Mouse (Mus musculus): Measurements from ENCODE around the gene Bsdc1. TPM values are rescaled to one million over a fixed set of nuclear protein-coding genes. Genes with fewer than 3 reads are reported as not detected.

The Bsdc1 gene
- polyA plus RNA-seq, 1 experiment, result 33.0 TPM

DNA sequence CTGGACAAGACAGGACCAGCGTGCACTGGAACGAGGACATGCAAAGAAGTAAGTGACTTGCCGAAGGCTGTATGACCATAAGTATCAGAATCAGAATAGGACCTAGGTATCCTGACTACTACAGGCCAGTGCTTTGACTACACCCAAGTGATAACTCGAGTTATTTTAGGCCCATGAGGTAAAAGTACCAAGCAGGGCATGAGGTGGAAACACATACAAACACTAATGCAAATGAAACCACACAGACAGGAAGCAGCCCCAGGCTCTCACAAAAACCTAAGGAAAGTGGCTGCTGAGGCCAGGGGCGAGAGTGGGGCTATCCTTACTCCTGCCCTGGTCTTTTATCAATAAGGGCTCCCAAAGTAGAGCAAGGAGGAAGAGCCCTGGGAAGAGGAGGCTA, 64.0 kb downstream of the Bsdc1 start:
- no peak for TF ChIP-seq GATA1 (IDR thresholded peaks at IDR 0.05; ENCODE audit: low read length)

DNA sequence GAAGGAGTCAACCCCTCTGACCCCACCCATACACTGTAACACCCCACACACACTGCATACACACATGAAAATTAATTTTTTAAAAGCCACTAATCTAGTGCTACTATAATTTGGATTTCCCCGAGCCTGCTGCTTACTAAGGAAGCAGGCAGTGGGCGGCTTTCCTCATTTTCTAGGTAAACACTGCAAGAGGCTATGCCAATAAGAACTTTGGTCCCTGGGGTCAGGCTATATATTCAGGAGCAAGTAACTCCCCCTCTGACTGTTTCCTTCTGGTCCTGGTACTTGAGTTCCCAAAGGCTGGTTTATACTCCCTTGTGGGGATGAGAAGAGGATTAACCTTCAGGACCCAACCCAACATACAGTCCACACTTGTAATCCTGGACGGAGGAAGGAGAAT, 64.5 kb downstream of the Bsdc1 start:
- TF ChIP-seq GATA1 (IDR thresholded peaks at IDR 0.05; ENCODE audit: low read length), result no peak

Other genes starting within 250 kb of the Bsdc1 start
- 85.3 and 86.0 TPM in 2 replicates for gene C77080, start 200.2 kb upstream of the Bsdc1 start, polyA plus RNA-seq (2012)
- 0.30 and 0.36 TPM in 2 replicates for gene Sync, start 174.0 kb upstream of the Bsdc1 start, polyA plus RNA-seq (2012)
- 43.9 and 60.0 TPM in 2 replicates for gene Rbbp4, start 126.2 kb upstream of the Bsdc1 start, polyA plus RNA-seq (2012)
- gene Zbtb8os, start 125.9 kb upstream of the Bsdc1 start, polyA plus RNA-seq (2012), result 1.6 and 2.5 TPM in 2 replicates
- gene Zbtb8a, start 83.5 kb upstream of the Bsdc1 start, polyA plus RNA-seq (2012), result 1.4 and 1.6 TPM in 2 replicates
- gene Zbtb8b, start 20.7 kb upstream of the Bsdc1 start, polyA plus RNA-seq (2012), result not detected in 2 replicates
- gene Tssk3, start 29.4 kb downstream of the Bsdc1 start, polyA plus RNA-seq (2012), result not detected in 2 replicates
- gene Fam229a, start 29.6 kb downstream of the Bsdc1 start, polyA plus RNA-seq (2012), result 0.29 and 0.37 TPM in 2 replicates
- 53.1 and 74.7 TPM in 2 replicates for gene Marcksl1, start 52.0 kb downstream of the Bsdc1 start, polyA plus RNA-seq (2012)
- gene Hdac1, start 81.1 kb downstream of the Bsdc1 start, polyA plus RNA-seq (2012), result 64.1 and 71.1 TPM in 2 replicates
- 2.6 TPM in 2 replicates for gene Lck, start 112.1 kb downstream of the Bsdc1 start, polyA plus RNA-seq (2012)
- gene Fam167b, start 117.0 kb downstream of the Bsdc1 start, polyA plus RNA-seq (2012), result not detected in 2 replicates
- gene Eif3i, start 139.1 kb downstream of the Bsdc1 start, polyA plus RNA-seq (2012), result 154 and 193 TPM in 2 replicates
- 241 and 317 TPM in 2 replicates for gene Tmem234, start 139.1 kb downstream of the Bsdc1 start, polyA plus RNA-seq (2012)
- 0.45 TPM in 1 of 2 replicates, not detected in the other for gene Dcdc2b, start 152.7 kb downstream of the Bsdc1 start, polyA plus RNA-seq (2012)
- 8.6 and 11.3 TPM in 2 replicates for gene Iqcc, start 157.5 kb downstream of the Bsdc1 start, polyA plus RNA-seq (2012)
- gene Ccdc28b, start 162.4 kb downstream of the Bsdc1 start, polyA plus RNA-seq (2012), result 11.2 and 16.2 TPM in 2 replicates
- 78.1 and 89.7 TPM in 2 replicates for gene Txlna, start 179.5 kb downstream of the Bsdc1 start, polyA plus RNA-seq (2012)
- gene Kpna6, start 211.2 kb downstream of the Bsdc1 start, polyA plus RNA-seq (2012), result 11.5 and 29.1 TPM in 2 replicates
- 31.2 and 34.9 TPM in 2 replicates for gene Tmem39b, start 235.3 kb downstream of the Bsdc1 start, polyA plus RNA-seq (2012)